Mouse (Mus musculus): ENCODE measurements around the gene Trhde.

Trhde gene

GRCm38 (mm10) chr10:114735678-114736077 lies 66.4 kb downstream of the Trhde start:
- DNase-seq (ENCODE audit: low spot score): no peak

GRCm38 (mm10) chr10:114735111-114735510 lies 67.0 kb downstream of the Trhde start:
- DNase-seq (ENCODE audit: low spot score): no peak

GRCm38 (mm10) chr10:114725591-114725990 lies 76.5 kb downstream of the Trhde start:
- DNase-seq (ENCODE audit: low spot score): no peak

GRCm38 (mm10) chr10:114701791-114702190 lies 100.3 kb downstream of the Trhde start:
- DNase-seq (ENCODE audit: low spot score): no peak

- no peak for DNase-seq (ENCODE audit: low spot score)
These were observed 130.2 kb downstream of the Trhde start for GRCm38 (mm10) chr10:114671791-114672415.

GRCm38 (mm10) chr10:114593046-114593445 lies 209.1 kb downstream of the Trhde start:
- DNase-seq (ENCODE audit: low spot score): no peak

- DNase-seq (ENCODE audit: low spot score): no peak
These were observed 223.2 kb downstream of the Trhde start for GRCm38 (mm10) chr10:114578926-114579325.

GRCm38 (mm10) chr10:114567891-114568290 lies 234.2 kb downstream of the Trhde start:
- no peak for DNase-seq (ENCODE audit: low spot score)

GRCm38 (mm10) chr10:114509186-114509585 lies 292.9 kb downstream of the Trhde start:
- DNase-seq (ENCODE audit: low spot score): no peak

- no peak for DNase-seq (ENCODE audit: low spot score)
These were observed 313.3 kb downstream of the Trhde start for GRCm38 (mm10) chr10:114488806-114489205.

GRCm38 (mm10) chr10:114455591-114455990 lies 346.5 kb downstream of the Trhde start:
- no peak for DNase-seq (ENCODE audit: low spot score)

GRCm38 (mm10) chr10:114448116-114448515 lies 354.0 kb downstream of the Trhde start:
- no peak for DNase-seq (ENCODE audit: low spot score)

GRCm38 (mm10) chr10:114418956-114419530 lies 383.1 kb downstream of the Trhde start:
- DNase-seq (ENCODE audit: low spot score): no peak

- DNase-seq (ENCODE audit: low spot score): no peak
These were observed 386.4 kb downstream of the Trhde start for GRCm38 (mm10) chr10:114415717-114416116.

GRCm38 (mm10) chr10:114405260-114405659 lies 396.8 kb downstream of the Trhde start:
- no peak for DNase-seq (ENCODE audit: low spot score)

- DNase-seq (ENCODE audit: low spot score): no peak
These were observed 398.3 kb downstream of the Trhde start for GRCm38 (mm10) chr10:114403795-114404194.

- DNase-seq (ENCODE audit: low spot score): no peak
These were observed 431.3 kb downstream of the Trhde start for GRCm38 (mm10) chr10:114370804-114371203.

- no peak for DNase-seq (ENCODE audit: low spot score)
These were observed 438.7 kb downstream of the Trhde start for GRCm38 (mm10) chr10:114363442-114363841.

GRCm38 (mm10) chr10:114362631-114363030 lies 439.5 kb downstream of the Trhde start:
- no peak for DNase-seq (ENCODE audit: low spot score)

Data from urinary bladder, postnatal 10 days (tissue).